Mouse (Mus musculus) cerebellum, adult 2 months (tissue): ENCODE measurements around the gene Gpd2. TPM values are rescaled to one million over a fixed set of nuclear protein-coding genes. Genes with fewer than 3 reads are reported as not detected.
A peak's percentile ranks its signal among the peaks of the same experiment; 100 is the strongest.

Experiments used
- DNase-seq, 2 experiments: peaks; one replicate each; pipeline ENCODE4 v3.0.0; 2021
- H3K27ac ChIP-seq: fragments of 200-500 bp; 2 replicates; pipeline ENCODE4 v1.5.1; 2012; ENCODE audit warnings: low read length, control low read depth, inconsistent platforms; ENCODE audit not compliant: insufficient read depth
- H3K27me3 ChIP-seq: fragments of 200-500 bp; 2 replicates; pipeline ENCODE4 v1.6.1; 2012; ENCODE audit warnings: inconsistent platforms, mild to moderate bottlenecking, low read length, moderate library complexity; ENCODE audit not compliant: control insufficient read depth, insufficient read depth
- H3K4me1 ChIP-seq: fragments of 200-500 bp; 2 replicates; pipeline ENCODE4 v1.6.1; 2011; ENCODE audit warnings: low read length; ENCODE audit not compliant: control insufficient read depth, insufficient read depth
- H3K4me3 ChIP-seq: fragments of 200-500 bp; replicated peaks from 2 replicates; pipeline ENCODE3; 2011; ENCODE audit warnings: mild to moderate bottlenecking, low read depth, low read length, control low read depth; ENCODE audit not compliant: insufficient read depth
- CTCF ChIP-seq: fragments of 200-500 bp; IDR thresholded peaks from 2 replicates; pipeline ENCODE4 v1.5.1; 2011; ENCODE audit warnings: low read depth, mild to moderate bottlenecking, control low read depth, low read length, moderate library complexity, borderline replicate concordance; ENCODE audit not compliant: insufficient read depth
- POLR2A ChIP-seq: fragments of 200-500 bp; IDR thresholded peaks from 2 replicates; pipeline ENCODE4 v1.6.1; 2011; ENCODE audit warnings: low read length, control low read depth, borderline replicate concordance; ENCODE audit not compliant: insufficient read depth
- WGBS: fragments of 180-500 bp; shearing (Covaris S2); methylation state at CpG from one replicate; pipeline ENCODE4 v1.1.7; 2018; 5-methylcytosine and 5-hydroxymethylcytosine counted together
- polyA plus RNA-seq: library from polyadenylated mRNA; depleted of rRNA; stranded (reverse); fragments of >200 nt; gene quantifications from 2 replicates; pipeline ENCODE4 v1.2.3, GENCODE M21; 2012

Gene Gpd2
- polyA plus RNA-seq, 1 experiment, result 38.1 TPM

- no peak for DNase-seq
- H3K4me3 ChIP-seq, result no peak overlapping the region
- no peak overlapping the region for H3K27ac ChIP-seq
- WGBS, result 45% methylated on average over 8 of the region's 8 CpGs
- H3K4me1 ChIP-seq, result no peaks in the 10 kb centered on the region
- no peak for TF ChIP-seq CTCF
- TF ChIP-seq POLR2A, result no peak
- no peaks in the 10 kb centered on the region for H3K27me3 ChIP-seq
Measured at GRCm38 (mm10) chr2:57378147-57378889, 140.9 kb downstream of the Gpd2 start.

DNA sequence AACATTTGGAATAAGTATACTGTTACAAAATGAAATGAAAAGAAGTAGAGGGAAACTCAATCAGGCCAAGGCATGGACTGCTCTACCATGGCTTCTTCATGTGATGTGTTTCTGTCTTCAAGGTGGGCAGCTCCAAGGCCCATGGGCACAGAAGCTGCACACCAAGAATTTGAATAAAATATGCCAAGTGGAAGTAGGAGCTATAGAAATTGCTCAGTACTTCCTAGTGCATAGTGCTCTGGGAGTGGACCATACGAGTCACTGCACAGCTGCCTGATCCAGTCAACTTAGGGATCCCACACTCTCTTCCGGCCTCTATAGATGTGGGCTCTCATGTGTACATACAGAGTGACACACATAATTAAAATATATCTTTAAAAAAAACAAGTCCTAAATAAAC is 147.2 kb downstream of the Gpd2 start:
- WGBS, result 98% methylated on average over 2 of the region's 2 CpGs
- no peaks in the 10 kb centered on the region for H3K4me1 ChIP-seq
- no peak overlapping the region for H3K27ac ChIP-seq
- H3K4me3 ChIP-seq, result no peak overlapping the region
- no peak for DNase-seq
- no peak for TF ChIP-seq POLR2A
- no peak for TF ChIP-seq CTCF
- H3K27me3 ChIP-seq, result no peaks in the 10 kb centered on the region

DNA sequence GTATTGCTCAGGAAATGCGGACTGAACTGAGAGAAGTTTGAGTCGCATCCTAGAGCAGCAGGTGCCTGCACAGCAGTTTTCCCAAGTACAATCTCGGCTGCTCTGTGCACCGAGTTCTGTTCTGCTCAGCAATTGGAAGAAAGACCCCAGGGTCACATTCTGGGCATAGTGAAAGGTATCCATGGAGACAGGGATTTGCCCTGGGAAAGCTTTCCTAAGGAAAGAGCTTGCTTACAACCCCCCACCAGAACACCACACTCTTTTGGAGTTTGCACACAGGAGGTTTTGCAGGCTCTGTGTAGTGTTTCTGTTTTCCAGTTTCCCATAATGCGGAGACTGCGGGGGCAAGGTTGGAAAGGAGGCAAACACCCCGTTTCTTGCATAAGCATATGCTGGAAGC is 150.4 kb downstream of the Gpd2 start:
- no peak for DNase-seq
- Histone ChIP-seq H3K27ac (no peak overlapping the region), H3K4me3 (no peak overlapping the region), H3K27me3 (no peaks in the 10 kb centered on the region), H3K4me1 (no peaks in the 10 kb centered on the region)
- WGBS, result 27% methylated on average over 7 of the region's 7 CpGs
- TF ChIP-seq POLR2A (no peak), CTCF (no peak)

DNA sequence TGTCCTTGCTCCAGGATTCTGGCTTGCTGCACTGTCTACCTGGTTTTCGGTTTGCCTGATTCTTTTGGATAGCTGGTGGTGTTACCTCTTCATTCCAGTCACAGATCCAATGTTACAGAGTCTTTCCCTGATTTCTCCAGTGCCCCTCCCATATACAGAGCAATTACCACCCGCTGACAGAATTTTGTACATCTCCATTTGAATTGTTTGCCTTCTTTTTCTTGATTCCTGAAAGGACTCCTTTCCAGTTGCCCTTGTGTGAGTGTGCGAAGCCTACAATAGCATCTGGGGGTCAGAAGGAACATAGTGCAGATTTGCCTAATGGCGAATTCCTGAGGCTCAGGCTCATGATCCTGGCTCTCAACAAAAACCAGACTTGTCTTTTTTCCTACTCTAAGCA is 157.6 kb downstream of the Gpd2 start:
- H3K4me1 ChIP-seq, result no peaks in the 10 kb centered on the region
- H3K4me3 ChIP-seq, result no peak overlapping the region
- no peaks in the 10 kb centered on the region for H3K27me3 ChIP-seq
- WGBS, result 95% methylated on average over 4 of the region's 4 CpGs
- no peak for DNase-seq
- no peak overlapping the region for H3K27ac ChIP-seq
- no peak for TF ChIP-seq POLR2A
- no peak for TF ChIP-seq CTCF

DNA sequence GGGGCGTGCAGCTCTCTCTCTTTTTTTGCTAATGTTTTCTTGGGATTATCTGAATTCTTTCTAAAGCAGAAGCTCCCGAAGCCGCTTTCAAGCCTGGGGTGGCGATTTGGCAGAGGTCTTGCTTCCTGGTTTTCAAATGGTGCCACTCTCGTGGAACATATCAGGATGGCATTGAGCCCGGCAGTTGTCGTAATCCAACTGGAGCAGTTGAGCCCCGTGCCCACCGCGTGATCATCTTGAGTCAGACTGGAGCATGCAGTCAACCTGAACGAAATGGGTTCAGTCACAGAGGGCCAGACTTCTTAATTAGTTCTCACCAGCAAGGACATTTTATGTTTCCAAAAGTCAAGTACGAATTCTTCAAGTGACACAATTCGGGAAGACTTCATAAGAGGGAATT is 158.6 kb downstream of the Gpd2 start:
- no peak overlapping the region for H3K27ac ChIP-seq
- no peaks in the 10 kb centered on the region for H3K27me3 ChIP-seq
- DNase-seq, result no peak
- 44% methylated on average over 13 of the region's 13 CpGs for WGBS
- H3K4me1 ChIP-seq, result no peaks in the 10 kb centered on the region
- no peak overlapping the region for H3K4me3 ChIP-seq
- TF ChIP-seq POLR2A (no peak), CTCF (no peak)

GRCm38 (mm10) chr2:57397727-57398126 is 160.3 kb downstream of the Gpd2 start:
- H3K27me3 ChIP-seq, result no peaks in the 10 kb centered on the region
- 43% methylated on average over 3 of the region's 3 CpGs for WGBS
- H3K27ac ChIP-seq, result no peak overlapping the region
- H3K4me3 ChIP-seq, result no peak overlapping the region
- DNase-seq, result peak in 1 of 2 experiments; percentile 31
- TF ChIP-seq POLR2A (no peak), CTCF (no peak)
- H3K4me1 ChIP-seq, result no peaks in the 10 kb centered on the region

DNA sequence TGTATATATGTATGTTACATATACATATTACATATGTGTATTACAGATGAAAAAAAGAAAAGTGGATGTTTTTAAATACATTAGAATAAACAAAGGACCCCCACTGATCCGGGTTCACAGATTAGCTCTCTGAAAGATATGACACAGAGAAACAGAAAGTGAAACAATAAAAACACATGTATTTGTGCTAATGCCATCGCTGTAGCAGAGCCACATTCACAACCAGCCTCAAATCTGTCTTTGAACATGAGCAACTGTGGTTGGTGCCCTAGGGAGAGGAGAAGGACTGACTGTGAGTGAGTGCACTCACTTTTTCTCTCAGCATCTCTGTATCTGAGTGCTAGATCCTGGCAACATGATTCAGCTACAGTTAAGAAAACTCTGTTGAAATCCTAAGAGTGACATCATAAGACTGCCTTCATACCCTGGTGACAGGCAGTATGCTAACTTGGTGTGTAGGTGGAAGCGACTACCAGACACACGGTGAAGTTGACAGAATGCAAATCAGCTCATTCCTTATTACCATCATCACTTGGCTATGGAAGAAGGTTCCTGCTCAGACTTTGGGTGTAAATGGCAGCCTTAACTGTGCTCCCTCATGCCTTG is 170.1 kb downstream of the Gpd2 start:
- H3K27ac ChIP-seq, result no peak overlapping the region
- no peak overlapping the region for H3K4me3 ChIP-seq
- H3K27me3 ChIP-seq, result no peaks in the 10 kb centered on the region
- peaks cover 10% of the 10 kb centered on the region for H3K4me1 ChIP-seq
- WGBS, result 80% methylated on average over 4 of the region's 4 CpGs
- TF ChIP-seq CTCF (no peak), POLR2A (no peak)
- DNase-seq, result no peak

GRCm38 (mm10) chr2:57408413-57408812 is 171.0 kb downstream of the Gpd2 start:
- DNase-seq, result peak; percentile 22 to 70
- H3K4me3 ChIP-seq, result no peak overlapping the region
- WGBS, result 16% methylated on average over 4 of the region's 4 CpGs
- no peaks in the 10 kb centered on the region for H3K27me3 ChIP-seq
- no peak overlapping the region for H3K27ac ChIP-seq
- H3K4me1 ChIP-seq, result peaks cover 10% of the 10 kb centered on the region
- TF ChIP-seq POLR2A (no peak), CTCF (no peak)
